ENCODE assay signal across 9 mouse cellular contexts in genomic region chr6:31218880-31219279, GRCm38 (mm10).
DNase-seq lines count a peak whose midpoint lies in the region; ATAC-seq and TF ChIP-seq lines count a peak whose summit lies in the region.
"Had no signal": no experiment of that assay in that cellular context is flagged by ENCODE, and none has a peak within 500 bp of the region (broad histone marks: within the 10 kb centered on the region; RNA-seq: fewer than 3 reads in every experiment).

No protein-coding gene starts in this region.

- H3K79me2 ChIP-seq in myocyte (ENCODE audit: control insufficient read depth, insufficient read depth): peaks cover 10% of the 10 kb centered on the region

- no peak overlapping the region for H3K9ac ChIP-seq in hindbrain, postnatal 0 days (replicated peaks; ENCODE audit: low read length)

- no peaks in the 10 kb centered on the region for H3K9me3 ChIP-seq in hindbrain, postnatal 0 days (ENCODE audit: low read length)

- H3K27ac ChIP-seq in bone marrow macrophage, adult 2 months (ENCODE audit: insufficient read depth, low read depth, low read length): peak overlapping the region; percentile 89
- peak overlapping the region; percentile 32; the same call in 1 of the 2 replicates for H3K27ac ChIP-seq in hindbrain, postnatal 0 days

- peak overlapping the region; percentile 89 for H3K4me3 ChIP-seq in bone marrow macrophage, adult 2 months (ENCODE audit: insufficient read depth, low read length)
- peak overlapping the region; percentile 77 for H3K4me3 ChIP-seq in hindbrain, postnatal 0 days (ENCODE audit: low read length)
- peak overlapping the region; percentile 84 for H3K4me3 ChIP-seq in myocyte

- TF ChIP-seq CTCF in bone marrow macrophage, adult 2 months (IDR thresholded peaks at IDR 0.05; ENCODE audit: low read depth, low read length): no peak
- TF ChIP-seq CTCF in hindbrain, postnatal 0 days (IDR thresholded peaks at IDR 0.05; ENCODE audit: low read depth): no peak

- no peak for TF ChIP-seq POLR2A in bone marrow macrophage, adult 2 months (IDR thresholded peaks at IDR 0.05; ENCODE audit: borderline replicate concordance, low read depth, low read length)
- no peak for TF ChIP-seq POLR2A in myocyte (IDR thresholded peaks at IDR 0.05; ENCODE audit: insufficient read length, low read depth)

- peaks cover 10% of the 10 kb centered on the region; the same call in 1 of the 2 replicates for H3K27me3 ChIP-seq in hindbrain, postnatal 0 days (ENCODE audit: insufficient read depth, low read length)
- H3K27me3 ChIP-seq in myocyte (ENCODE audit: control insufficient read depth, insufficient read depth, insufficient read length): no peaks in the 10 kb centered on the region
- H3K27me3 ChIP-seq: Patski had no signal

- peak overlapping the region; percentile 99 for H3K4me2 ChIP-seq in hindbrain, postnatal 0 days (ENCODE audit: low read depth, low read length)
- H3K4me2 ChIP-seq in myocyte (ENCODE audit: low read depth): peak overlapping the region; percentile 100

- WGBS in hindbrain, postnatal 0 days: 26% methylated on average over 8 of the region's 8 CpGs

- DNase-seq in kidney, adult 18-20 months: peak; percentile 57
- DNase-seq in kidney, postnatal 14 days: no peak
- DNase-seq in hindbrain, postnatal 0 days (ENCODE audit: low spot score): no peak
- no peak for DNase-seq in thymus, postnatal 14 days
- no peak for DNase-seq in adrenal gland, postnatal 4 days (ENCODE audit: low spot score in 2 of 2)
- no peak for DNase-seq in adrenal gland, adult 2 months

- peaks cover 15% of the 10 kb centered on the region for H3K4me1 ChIP-seq in bone marrow macrophage, adult 2 months (ENCODE audit: control insufficient read depth, insufficient read depth, low read length)
- peaks cover 10% of the 10 kb centered on the region; the same call in 1 of the 2 replicates for H3K4me1 ChIP-seq in hindbrain, postnatal 0 days (ENCODE audit: insufficient read depth, low read length)

- no peak overlapping the region for H3ac ChIP-seq in myocyte (ENCODE audit: control insufficient read depth, insufficient read length)

- no peaks in the 10 kb centered on the region for H3K36me3 ChIP-seq in hindbrain, postnatal 0 days (ENCODE audit: insufficient read depth, low read length)
- no peaks in the 10 kb centered on the region for H3K36me3 ChIP-seq in myocyte (ENCODE audit: control insufficient read depth, insufficient read depth)

- ATAC-seq in hindbrain, postnatal 0 days: no peak
- ATAC-seq: Patski had no signal

TF ChIP-seq in myocyte, 11 proteins besides CTCF, POLR2A, EP300 and RAD21:
- no peak for TF ChIP-seq POLR2AphosphoS2 (IDR thresholded peaks at IDR 0.05; ENCODE audit: insufficient read length, low read depth)
TF ChIP-seq in myocyte: peak in this region for 0.
